Mouse (Mus musculus) telencephalon, adult 2 months (tissue): ENCODE measurements around the gene Emcn.

Experiments used
- DNase-seq: peaks from one replicate; pipeline ENCODE4 v3.0.0-alpha.2; 2011; ENCODE audit warnings: low read depth, low spot score

The Emcn gene

DNA sequence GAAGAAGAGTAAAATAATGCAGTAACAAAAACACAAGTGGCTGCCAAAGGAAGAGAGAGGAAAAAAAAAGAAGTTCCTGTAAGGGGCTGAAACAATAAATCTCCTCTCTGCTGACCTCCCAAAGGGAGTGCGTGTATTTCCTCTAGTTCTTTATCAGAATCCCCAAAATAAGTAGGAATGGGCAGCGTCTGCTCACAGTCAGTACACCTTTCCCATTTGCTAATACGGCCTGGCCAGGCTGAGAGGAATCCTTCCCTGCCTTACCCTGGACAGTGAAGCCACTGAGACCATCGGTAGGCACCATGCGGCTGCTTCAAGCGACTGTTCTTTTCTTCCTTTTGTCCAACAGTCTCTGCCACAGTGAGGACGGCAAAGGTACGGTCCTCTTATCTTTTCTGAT is at the start of gene Emcn:
Gene Emcn (plus strand): TSS at position 130 of the 400 bp plus-strand sequence.
- DNase-seq, result no peak

- no peak for DNase-seq
Observed at GRCm38 (mm10) chr3:137293174-137293591, 47.7 kb upstream of the Emcn start.

GRCm38 (mm10) chr3:137298230-137298629 is 42.6 kb upstream of the Emcn start:
- no peak for DNase-seq

GRCm38 (mm10) chr3:137300210-137300609 is 40.7 kb upstream of the Emcn start:
- DNase-seq, result no peak

DNA sequence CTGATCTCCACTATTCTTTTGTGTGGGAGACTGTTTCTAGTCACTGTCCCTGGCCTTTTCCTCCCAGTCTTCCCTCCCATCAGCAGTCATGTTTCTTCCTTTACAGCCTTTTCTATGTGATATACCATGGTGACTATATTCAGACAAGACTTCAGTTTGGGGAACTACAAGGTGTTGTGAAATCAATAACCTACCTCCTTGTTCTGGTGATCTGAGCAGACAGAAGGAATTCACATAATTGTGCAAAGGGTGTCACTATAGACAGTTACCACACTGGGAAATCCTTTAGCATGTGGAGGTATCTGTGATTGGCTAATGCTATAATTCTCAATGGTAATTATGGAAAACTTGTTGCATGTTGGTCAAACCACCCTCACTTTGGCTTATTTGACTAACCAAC is 39.7 kb upstream of the Emcn start:
- DNase-seq, result no peak

DNA sequence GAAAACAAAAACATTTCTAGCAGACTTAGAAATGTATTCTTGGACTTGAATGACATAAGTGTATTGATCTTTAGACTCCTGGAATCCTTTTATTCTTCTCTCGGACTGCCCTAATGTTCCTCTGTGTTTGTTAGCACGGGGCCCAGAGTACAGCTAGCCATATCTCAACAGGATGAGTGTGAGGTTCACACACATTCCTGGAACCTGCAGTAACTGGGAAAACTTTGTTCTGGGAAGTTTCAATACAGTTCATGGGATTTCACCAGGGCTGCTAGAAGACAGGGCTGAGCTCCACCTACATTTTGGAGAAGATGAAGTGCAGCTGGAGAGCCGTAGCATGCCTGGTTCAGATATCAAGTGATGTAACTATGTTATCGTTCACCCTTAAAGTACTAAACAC is 38.1 kb upstream of the Emcn start:
- no peak for DNase-seq

DNA sequence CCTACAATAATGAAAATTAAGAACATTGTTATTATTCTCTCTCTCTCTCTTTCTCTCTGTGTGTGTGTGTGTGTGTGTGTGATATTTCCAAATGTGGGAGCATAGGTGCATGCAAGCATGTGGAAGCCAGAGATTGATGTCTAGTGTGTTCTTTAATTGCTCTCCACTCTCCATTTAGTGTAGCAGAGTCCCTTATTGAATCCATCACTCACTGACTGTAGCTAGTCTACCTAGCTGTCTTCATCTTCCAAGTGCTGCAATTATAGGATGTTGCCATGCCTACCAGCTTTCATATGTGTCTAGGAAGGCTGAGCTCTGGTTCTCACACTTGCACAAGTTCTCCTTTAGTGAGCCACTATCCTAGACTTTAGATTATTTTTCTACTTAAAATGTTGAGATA is 30.9 kb upstream of the Emcn start:
- no peak for DNase-seq

DNA sequence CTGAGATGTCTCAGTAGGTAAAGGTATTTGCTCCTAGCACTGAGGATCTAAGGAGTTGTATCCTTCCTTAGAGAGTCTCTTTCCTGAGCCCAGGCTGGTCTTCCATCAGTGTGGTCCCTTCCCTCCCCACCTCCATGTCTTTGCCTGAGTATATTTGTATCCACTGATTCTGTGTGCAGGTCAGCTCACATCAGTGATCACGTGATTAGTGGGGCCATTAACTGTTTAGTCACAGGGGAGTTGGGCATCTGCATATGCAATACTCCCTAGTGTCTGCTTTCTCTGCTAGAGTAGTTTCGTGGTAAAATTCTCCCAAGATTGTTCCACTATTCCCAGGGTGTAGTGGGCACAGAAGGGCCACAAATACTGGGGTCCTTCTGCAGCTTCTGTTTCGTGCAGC is 28.3 kb upstream of the Emcn start:
- no peak for DNase-seq

- no peak for DNase-seq
Observed at GRCm38 (mm10) chr3:137313775-137314362, 27.0 kb upstream of the Emcn start.

GRCm38 (mm10) chr3:137318371-137318770 is 22.5 kb upstream of the Emcn start:
- no peak for DNase-seq

- no peak for DNase-seq
Observed at GRCm38 (mm10) chr3:137319950-137320349, 20.9 kb upstream of the Emcn start.

GRCm38 (mm10) chr3:137322304-137322703 is 18.6 kb upstream of the Emcn start:
- DNase-seq, result no peak

GRCm38 (mm10) chr3:137329898-137330297 is 11.0 kb upstream of the Emcn start:
- DNase-seq, result no peak

DNA sequence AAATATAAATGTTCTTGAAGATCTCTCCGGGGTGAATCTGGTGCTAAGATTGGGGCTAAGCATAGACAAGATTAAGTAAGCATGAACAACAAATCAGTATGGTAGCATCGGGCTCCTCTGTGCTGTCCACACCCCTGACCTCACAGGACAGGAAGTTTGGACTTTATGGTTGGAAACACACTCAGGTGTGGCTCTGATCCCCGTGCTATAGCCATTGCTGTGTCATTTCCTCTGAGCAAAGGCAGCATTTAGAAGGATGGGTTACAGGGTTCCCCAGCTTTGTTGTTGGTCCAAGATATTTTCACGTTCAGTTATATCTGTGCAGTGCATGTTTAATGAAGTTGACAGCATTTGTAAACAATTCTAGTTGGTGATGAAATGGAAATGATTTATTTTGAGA is 9.9 kb upstream of the Emcn start:
- DNase-seq, result no peak

DNA sequence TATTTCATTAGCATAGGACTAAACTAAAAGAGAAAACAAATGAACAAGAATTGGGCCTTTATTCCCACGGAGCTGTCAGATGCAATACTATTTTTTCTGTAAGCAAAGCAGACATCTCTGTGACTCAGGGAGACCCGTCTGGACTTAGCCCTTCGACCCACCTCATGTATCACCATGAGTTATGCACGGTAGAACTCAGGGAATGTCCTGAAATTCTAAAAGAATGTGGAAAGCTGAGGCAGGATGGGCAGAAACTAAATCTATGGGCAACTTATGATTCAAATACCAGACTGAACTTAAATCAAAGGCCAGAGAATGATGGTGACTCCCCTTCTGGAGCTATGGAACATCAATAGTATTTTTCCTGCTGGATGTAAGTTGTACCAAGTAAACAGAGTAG is 8.3 kb upstream of the Emcn start:
- no peak for DNase-seq

- no peak for DNase-seq
Observed at GRCm38 (mm10) chr3:137335957-137336356, 4.9 kb upstream of the Emcn start.

DNA sequence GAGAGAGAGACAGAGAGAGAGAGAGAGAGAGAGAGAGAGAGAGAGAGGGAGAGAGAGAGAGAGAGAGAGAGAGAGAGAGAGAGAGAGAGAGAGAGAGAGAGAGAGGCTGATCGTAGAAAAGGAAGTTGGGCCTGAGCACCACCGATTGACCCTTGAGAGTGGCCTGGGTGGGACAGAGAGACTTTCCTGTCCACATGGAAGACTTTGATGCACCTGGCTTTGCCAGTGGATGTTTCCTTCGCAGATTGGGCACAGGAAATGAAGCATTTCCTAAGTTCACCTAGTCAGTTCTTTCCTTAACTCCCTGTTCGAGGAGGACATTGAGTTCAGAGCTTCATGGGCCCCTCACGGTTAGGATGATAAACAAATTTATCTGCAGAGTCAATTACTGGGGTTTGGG is 2.6 kb downstream of the Emcn start:
- no peak for DNase-seq

GRCm38 (mm10) chr3:137351882-137352281 is 11.0 kb downstream of the Emcn start:
- DNase-seq, result peak; percentile 29

- no peak for DNase-seq
Observed at GRCm38 (mm10) chr3:137356697-137357096, 15.8 kb downstream of the Emcn start.

- DNase-seq, result no peak
Observed at GRCm38 (mm10) chr3:137367123-137367825, 26.4 kb downstream of the Emcn start.

DNA sequence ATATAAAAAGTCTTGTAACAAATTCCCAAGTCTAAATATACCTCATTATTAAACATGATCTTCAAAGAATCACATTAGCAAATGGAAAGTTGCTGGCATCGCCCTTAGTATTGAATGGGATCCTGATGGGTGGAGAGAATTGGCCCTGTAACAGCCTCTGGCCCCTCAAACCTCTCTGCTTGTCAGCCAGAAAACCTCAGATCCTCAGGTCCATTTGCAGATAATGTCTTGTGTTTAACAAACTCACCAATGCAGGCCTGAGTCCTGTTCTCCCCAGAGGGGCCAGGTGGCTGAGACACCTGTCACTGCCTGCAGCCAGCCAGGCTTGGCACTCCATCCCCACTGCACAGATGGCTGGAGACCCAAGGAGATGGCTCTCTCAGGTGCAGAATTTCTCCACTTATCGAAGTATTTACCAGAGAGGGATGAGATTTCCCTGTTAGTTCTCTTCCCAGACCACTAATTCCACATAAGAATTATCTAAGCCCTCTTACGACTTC is 27.0 kb downstream of the Emcn start:
- no peak for DNase-seq

GRCm38 (mm10) chr3:137372854-137373253 is 32.0 kb downstream of the Emcn start:
- DNase-seq, result no peak

DNA sequence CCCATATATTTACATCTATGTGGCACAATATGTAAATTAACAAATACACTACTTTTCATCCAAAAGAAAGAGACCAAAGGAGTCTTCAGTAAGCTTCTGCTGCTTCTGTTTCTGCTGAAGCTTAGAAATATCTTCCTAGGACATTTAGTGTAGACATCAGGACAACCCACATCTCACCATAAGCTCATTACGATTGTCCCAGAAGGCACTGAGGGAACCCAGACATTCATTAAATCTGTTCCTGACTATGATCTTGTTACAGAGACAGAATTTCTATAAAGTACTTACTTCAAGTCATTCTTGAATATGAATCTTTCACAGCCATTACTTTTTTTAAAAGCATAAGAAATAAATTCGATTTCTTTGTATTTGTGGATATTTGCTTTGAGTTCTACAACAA is 41.4 kb downstream of the Emcn start:
- no peak for DNase-seq
